Mouse (Mus musculus) bone marrow, adult 2 months (tissue): ENCODE results near the gene Tanc2.

Experiments
- CTCF ChIP-seq: fragments of 200-500 bp; IDR thresholded peaks from 2 replicates; pipeline ENCODE4 v1.5.1; 2011; ENCODE audit warnings: low read length, control low read depth; ENCODE audit not compliant: control insufficient read depth, insufficient read depth
- POLR2A ChIP-seq: fragments of 200-500 bp; IDR thresholded peaks from 2 replicates; pipeline ENCODE4 v1.6.1; 2011; ENCODE audit warnings: low read depth, mild to moderate bottlenecking, control low read depth, low read length, borderline replicate concordance; ENCODE audit not compliant: control insufficient read depth

DNA sequence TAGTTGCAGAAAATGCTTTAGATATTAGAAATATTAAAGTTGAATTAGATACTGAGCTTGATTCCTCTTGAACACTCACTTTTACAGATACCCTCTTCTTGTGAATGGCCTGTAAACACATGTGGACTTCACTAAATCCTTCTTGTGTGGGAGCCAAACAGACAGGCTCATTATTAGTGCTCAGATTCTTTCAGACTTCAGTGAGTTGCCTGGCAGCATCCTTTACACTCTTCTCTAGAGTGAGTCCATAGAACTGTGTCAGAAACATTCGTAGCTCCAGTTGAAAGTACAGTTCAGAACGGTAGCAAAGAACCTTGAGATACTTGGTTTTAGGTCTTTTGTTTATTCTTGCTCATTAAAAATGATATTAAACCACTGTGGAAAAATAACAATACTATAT lies 169.6 kb downstream of the Tanc2 start:
- TF ChIP-seq CTCF (no peak), POLR2A (no peak)
